Mouse (Mus musculus): ENCODE measurements around the gene Cpne2.

GRCm38 (mm10) chr8:94566446-94567158 lies 33.8 kb downstream of the Cpne2 start:
- no peak for TF ChIP-seq ZC3H11A (IDR thresholded peaks at IDR 0.05; ENCODE audit: borderline replicate concordance, low read depth, low read length)
- TF ChIP-seq MAFK (IDR thresholded peaks at IDR 0.05; ENCODE audit: insufficient read depth, low read depth, low read length): no peak
- TF ChIP-seq ZNF384 (IDR thresholded peaks at IDR 0.05; ENCODE audit: low read depth, low read length): no peak

All from ES-E14 (cell line).